Mouse (Mus musculus) liver, embryonic 12.5 days (tissue): ENCODE results near the gene Rmi2. TPM values are rescaled to one million over a fixed set of nuclear protein-coding genes. Genes with fewer than 3 reads are reported as not detected.

Source experiments
- ATAC-seq: fragments of 200-750 bp; cut with Nextera tagmentation; 2 replicates; pipeline ENCODE4 v1.8.0; 2017; ENCODE audit warnings: moderate number of reproducible peaks, mild to moderate bottlenecking, moderate library complexity
- H3K27ac ChIP-seq: fragments of 300-500 bp; sonication (generic); 2 replicates; pipeline ENCODE4 v1.5.1; 2016; ENCODE audit warnings: mild to moderate bottlenecking
- H3K27me3 ChIP-seq: fragments of 300-500 bp; sonication (generic); replicated peaks from 2 replicates; pipeline ENCODE4 v1.6.1; 2016; ENCODE audit warnings: mild to moderate bottlenecking, moderate library complexity
- H3K36me3 ChIP-seq: fragments of 300-500 bp; sonication (generic); 2 replicates; pipeline ENCODE4 v1.6.1; 2016; ENCODE audit warnings: mild to moderate bottlenecking, moderate library complexity
- H3K4me1 ChIP-seq: fragments of 300-500 bp; sonication (generic); 2 replicates; pipeline ENCODE4 v1.6.1; 2016
- H3K4me2 ChIP-seq: fragments of 300-500 bp; sonication (generic); 2 replicates; pipeline ENCODE4 v1.6.1; 2016; ENCODE audit warnings: mild to moderate bottlenecking, moderate library complexity
- H3K4me3 ChIP-seq: fragments of 300-500 bp; sonication (generic); 2 replicates; pipeline ENCODE4 v1.5.1; 2016; ENCODE audit warnings: mild to moderate bottlenecking, moderate library complexity
- H3K9ac ChIP-seq: fragments of 300-500 bp; sonication (generic); 2 replicates; pipeline ENCODE4 v1.6.1; 2016; ENCODE audit warnings: mild to moderate bottlenecking, moderate library complexity
- H3K9me3 ChIP-seq: fragments of 300-500 bp; sonication (generic); replicated peaks from 2 replicates; pipeline ENCODE4 v1.6.1; 2016; ENCODE audit warnings: mild to moderate bottlenecking, moderate library complexity
- WGBS: fragments of 180-500 bp; shearing (Covaris S2); methylation state at CpG from one replicate; pipeline ENCODE4 v1.1.7; 2016; ENCODE audit not compliant: insufficient replicate concordance; 5-methylcytosine and 5-hydroxymethylcytosine counted together
- polyA plus RNA-seq: library from polyadenylated mRNA; unstranded; fragments of >200 nt; fragmentation: Nextera tagmentation; extraction: Ambion mirVana; gene quantifications from 2 replicates; pipeline ENCODE4 v1.2.1, GENCODE M21; 2016

Rmi2 gene
- polyA plus RNA-seq, 1 experiment from 2014 or later, result 3.8 TPM

DNA sequence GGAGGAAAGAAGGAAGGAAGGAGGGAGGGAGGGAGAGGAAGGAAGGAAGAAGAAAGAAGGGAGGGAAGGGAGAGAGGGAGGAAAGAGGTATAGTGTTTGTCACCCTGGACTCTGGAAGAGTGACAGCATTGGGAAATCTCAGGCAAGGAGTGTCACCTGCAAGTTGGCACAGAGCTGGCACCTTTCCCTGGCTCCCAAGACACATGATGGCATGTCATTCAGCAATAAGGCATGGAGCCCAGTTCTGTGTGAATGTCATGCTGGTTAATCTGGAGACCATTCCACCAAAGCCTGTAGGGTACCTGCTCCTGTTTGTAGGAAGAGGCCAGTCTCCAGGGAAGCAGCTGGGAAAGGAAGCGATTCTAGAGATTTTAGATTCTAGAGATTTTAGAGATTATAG, 24.5 kb upstream of the Rmi2 start:
- Histone ChIP-seq H3K4me2 (no peak overlapping the region), H3K9ac (no peak overlapping the region), H3K4me1 (peaks cover 17% of the 10 kb centered on the region), H3K9me3 (no peaks in the 10 kb centered on the region), H3K36me3 (no peaks in the 10 kb centered on the region), H3K27me3 (peaks cover 63% of the 10 kb centered on the region), H3K4me3 (no peak overlapping the region), H3K27ac (no peak overlapping the region)
- no peak for ATAC-seq
- WGBS, result 88% methylated on average over 1 of the region's 1 CpGs

DNA sequence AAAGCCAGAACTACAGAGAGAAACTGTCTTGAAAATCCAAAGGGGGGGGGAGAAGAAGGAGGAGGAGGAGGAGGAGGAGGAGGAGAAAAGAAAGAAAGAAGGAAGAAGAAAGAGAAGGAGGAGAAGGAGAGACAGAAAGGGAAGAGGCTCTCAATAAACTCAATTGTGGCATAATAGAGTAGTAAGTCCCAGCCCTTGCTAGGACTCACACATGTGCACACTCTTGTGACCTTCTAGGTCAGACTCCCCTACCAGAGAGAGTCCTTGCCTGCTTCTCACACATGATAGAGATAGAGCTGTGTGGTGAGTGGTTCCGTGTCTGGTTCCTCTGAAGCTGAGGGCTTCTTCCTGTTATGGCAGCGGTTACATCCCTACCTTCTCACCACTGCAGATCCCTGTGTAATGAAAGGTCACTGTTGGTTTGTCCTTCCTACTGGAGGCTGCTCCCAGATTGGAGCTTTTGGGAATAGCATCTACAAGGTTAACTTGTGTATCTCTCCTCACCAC, 21.9 kb upstream of the Rmi2 start, which contains the start of gene Gm11172:
Gm11172 (plus strand) TSS at position 51 of the 507 bp plus-strand sequence.
- no peak within 1 kb of the TSS for H3K4me2 ChIP-seq
- H3K27me3 ChIP-seq, result peaks cover 52% of the 10 kb centered on the region; the same call in 1 of the 2 replicates
- no peak for ATAC-seq
- H3K36me3 ChIP-seq, result no peaks in the 10 kb centered on the region
- no peak within 1 kb of the TSS for H3K4me3 ChIP-seq
- no peak within 1 kb of the TSS for H3K27ac ChIP-seq
- WGBS, result 42% methylated on average over 2 of the region's 2 CpGs
- H3K9me3 ChIP-seq, result no peaks in the 10 kb centered on the region
- peaks cover 17% of the 10 kb centered on the region for H3K4me1 ChIP-seq
- no peak within 1 kb of the TSS for H3K9ac ChIP-seq

DNA sequence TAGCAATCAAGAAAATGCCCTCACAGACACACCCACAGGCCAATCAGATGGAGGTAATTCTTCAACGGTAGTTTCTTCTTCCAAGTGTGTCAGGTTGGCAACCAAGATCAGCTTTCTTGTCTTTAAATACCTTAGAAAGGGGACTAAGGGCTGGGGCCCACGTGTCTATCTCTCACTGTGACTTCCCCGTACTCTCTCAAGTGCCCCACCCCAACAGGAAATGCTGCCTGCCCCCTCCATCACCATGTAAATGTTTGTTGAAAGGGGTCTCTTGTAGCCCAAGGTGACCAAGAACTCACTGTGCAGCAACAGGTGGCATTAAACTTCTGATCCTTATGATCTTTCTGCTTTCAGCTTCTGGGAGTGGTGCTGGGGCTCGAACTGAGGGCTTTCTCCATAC, 21.1 kb upstream of the Rmi2 start:
- ATAC-seq, result no peak
- Histone ChIP-seq H3K27me3 (peaks cover 48% of the 10 kb centered on the region; the same call in 1 of the 2 replicates), H3K4me3 (no peak overlapping the region), H3K27ac (no peak overlapping the region), H3K36me3 (no peaks in the 10 kb centered on the region), H3K4me1 (peaks cover 17% of the 10 kb centered on the region), H3K4me2 (no peak overlapping the region), H3K9ac (no peak overlapping the region), H3K9me3 (no peaks in the 10 kb centered on the region)
- WGBS, result 52% methylated on average over 4 of the region's 4 CpGs

DNA sequence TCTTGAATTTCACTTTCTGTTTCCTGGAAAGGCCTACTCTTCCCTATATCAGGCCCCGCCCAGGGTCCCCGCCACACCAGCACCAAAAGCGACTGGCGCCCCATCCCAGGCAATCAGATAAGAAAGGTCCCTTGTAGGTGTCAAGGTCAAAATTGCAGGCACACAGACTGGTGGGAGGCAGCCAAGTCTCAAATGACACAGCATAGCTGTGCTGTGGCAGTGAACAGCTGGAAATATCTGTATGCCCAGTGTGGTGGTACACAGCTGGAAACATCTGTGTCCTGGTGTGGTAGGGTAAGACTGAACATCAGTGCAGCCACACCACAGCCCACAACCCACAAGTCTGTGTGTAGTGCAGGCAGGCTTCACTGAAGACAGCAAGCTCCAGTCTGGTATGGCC, 20.0 kb upstream of the Rmi2 start:
- H3K27ac ChIP-seq, result no peak overlapping the region
- H3K9me3 ChIP-seq, result no peaks in the 10 kb centered on the region
- no peak overlapping the region for H3K4me3 ChIP-seq
- H3K4me2 ChIP-seq, result no peak overlapping the region
- ATAC-seq, result no peak; the same call in 1 of the 2 replicates
- H3K36me3 ChIP-seq, result no peaks in the 10 kb centered on the region
- 30% methylated on average over 4 of the region's 4 CpGs for WGBS
- peaks cover 17% of the 10 kb centered on the region for H3K4me1 ChIP-seq
- H3K27me3 ChIP-seq, result peaks cover 40% of the 10 kb centered on the region; the same call in 1 of the 2 replicates
- no peak overlapping the region for H3K9ac ChIP-seq

DNA sequence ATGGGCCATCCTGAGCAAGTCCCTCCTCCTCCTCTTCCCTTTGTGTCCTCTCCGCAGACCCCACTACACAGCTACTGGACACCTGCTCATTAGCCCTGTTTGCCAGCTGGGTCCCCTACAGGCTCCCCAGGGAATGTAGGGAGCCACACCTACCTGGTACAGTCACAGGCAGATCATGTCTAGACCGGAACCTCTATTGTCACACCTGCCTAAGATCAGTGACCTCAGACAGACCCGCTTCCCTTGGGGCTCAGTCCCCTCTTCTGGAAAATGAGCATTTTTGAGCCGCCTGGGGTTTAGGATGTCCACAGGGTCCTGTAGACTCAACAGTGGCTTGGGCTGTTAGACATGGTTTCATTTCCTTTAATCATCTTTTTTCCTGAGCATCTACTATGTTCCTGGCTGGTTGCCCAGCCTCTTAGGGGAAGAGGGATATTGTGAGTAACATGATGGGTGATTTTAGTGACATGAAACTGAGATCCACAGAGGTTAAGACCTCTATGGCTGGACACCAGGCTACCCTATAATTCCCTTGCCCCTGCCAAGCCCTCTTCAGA, 16.2 kb upstream of the Rmi2 start:
- Histone ChIP-seq H3K27me3 (peaks cover 18% of the 10 kb centered on the region; the same call in 1 of the 2 replicates), H3K4me1 (peaks cover 15% of the 10 kb centered on the region), H3K9me3 (no peaks in the 10 kb centered on the region), H3K4me2 (no peak overlapping the region), H3K9ac (no peak overlapping the region), H3K27ac (no peak overlapping the region), H3K4me3 (no peak overlapping the region), H3K36me3 (no peaks in the 10 kb centered on the region)
- 64% methylated on average over 4 of the region's 4 CpGs for WGBS
- ATAC-seq, result no peak

DNA sequence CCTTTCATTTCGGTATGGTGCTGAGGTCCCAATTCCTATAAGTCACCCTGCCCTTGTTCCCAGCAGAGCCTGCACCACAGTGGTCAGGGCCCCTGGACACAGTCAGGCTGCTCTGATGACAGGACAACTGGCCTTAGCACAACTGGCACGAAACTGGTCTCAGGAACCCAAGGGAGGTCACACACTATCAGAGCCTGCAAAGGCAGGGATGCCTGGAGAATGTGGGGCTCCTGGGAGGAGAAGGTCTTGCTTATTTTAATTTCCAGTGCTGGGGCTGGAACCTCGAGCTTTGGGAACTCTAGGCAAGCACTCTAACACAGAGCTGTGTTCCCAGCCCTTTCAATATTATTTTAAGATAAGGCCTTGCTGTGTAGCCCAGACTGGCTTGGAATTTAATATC, 14.9 kb upstream of the Rmi2 start:
- Histone ChIP-seq H3K4me2 (no peak overlapping the region), H3K27me3 (peaks cover 17% of the 10 kb centered on the region; the same call in 1 of the 2 replicates), H3K4me3 (no peak overlapping the region), H3K9ac (no peak overlapping the region), H3K36me3 (no peaks in the 10 kb centered on the region), H3K9me3 (no peaks in the 10 kb centered on the region), H3K4me1 (peaks cover 2% of the 10 kb centered on the region), H3K27ac (no peak overlapping the region)
- 52% methylated on average over 3 of the region's 3 CpGs for WGBS
- no peak for ATAC-seq

DNA sequence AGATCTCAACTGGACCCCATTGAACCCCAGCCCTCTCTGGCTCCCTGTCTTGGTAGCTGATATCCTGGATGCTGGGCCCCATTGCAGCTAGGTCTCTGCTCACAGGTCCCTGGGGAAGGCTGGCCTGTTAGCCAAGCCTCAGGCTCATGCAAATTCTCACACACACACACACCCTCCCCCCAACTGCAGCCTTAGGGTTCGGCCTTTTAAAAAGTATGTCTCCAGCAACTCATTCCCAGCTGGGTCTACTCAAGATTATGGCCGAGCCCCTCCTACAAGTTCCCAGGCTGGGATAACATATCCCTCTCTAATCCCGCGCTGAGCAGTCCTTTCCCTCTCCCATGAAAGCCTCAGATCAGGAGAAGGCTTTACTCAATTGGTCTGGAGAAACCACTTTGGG, 13.5 kb upstream of the Rmi2 start:
- no peak overlapping the region for H3K4me3 ChIP-seq
- H3K9ac ChIP-seq, result no peak overlapping the region
- no peak for ATAC-seq
- no peaks in the 10 kb centered on the region for H3K36me3 ChIP-seq
- peaks cover 16% of the 10 kb centered on the region; the same call in 1 of the 2 replicates for H3K27me3 ChIP-seq
- 64% methylated on average over 4 of the region's 4 CpGs for WGBS
- H3K4me1 ChIP-seq, result no peaks in the 10 kb centered on the region
- H3K9me3 ChIP-seq, result no peaks in the 10 kb centered on the region
- H3K4me2 ChIP-seq, result no peak overlapping the region
- H3K27ac ChIP-seq, result no peak overlapping the region

DNA sequence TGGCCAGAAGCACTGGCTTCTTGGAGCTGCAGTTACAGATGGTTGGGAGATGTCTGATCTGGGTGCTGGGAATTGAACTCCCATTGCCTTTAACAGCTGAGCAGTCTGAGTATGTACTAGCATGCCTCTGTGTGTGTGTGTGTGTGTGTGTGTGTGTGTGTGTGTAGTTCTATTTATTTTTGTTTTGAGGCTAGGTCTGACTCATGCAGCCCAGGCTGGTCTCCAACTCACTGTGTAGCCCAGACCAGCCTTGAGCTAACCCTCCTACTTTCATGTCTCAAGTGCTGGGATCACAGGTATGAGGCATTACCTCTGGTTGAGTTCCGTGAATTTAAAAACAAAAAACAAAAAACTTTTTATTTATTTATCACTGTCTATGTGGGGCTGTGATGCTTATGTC, 10.3 kb upstream of the Rmi2 start:
- Histone ChIP-seq H3K4me2 (no peak overlapping the region), H3K36me3 (no peaks in the 10 kb centered on the region), H3K27ac (no peak overlapping the region), H3K4me1 (no peaks in the 10 kb centered on the region), H3K4me3 (no peak overlapping the region), H3K27me3 (peaks cover 8% of the 10 kb centered on the region; the same call in 1 of the 2 replicates), H3K9ac (no peak overlapping the region), H3K9me3 (no peaks in the 10 kb centered on the region)
- ATAC-seq, result no peak
- 69% methylated on average over 1 of the region's 1 CpGs for WGBS

DNA sequence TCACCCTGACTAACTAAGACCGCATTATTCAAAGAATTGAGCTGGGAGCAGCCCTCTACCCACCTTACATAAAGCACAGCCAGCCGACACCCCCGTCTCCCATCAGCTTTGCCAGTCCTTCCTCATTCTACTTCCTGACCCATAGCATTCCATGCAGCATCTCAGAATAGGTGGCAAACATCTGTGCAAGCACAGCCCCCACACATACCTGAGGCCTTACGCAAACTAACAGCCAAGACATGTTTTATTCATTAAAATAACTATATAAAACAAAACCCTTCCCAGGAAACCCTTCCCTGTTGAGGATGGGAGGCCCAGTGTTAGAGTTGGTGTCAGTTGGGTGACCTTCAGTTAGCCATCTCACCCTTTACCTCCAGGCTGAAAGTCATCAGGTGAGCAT, 9.0 kb upstream of the Rmi2 start:
- no peaks in the 10 kb centered on the region for H3K9me3 ChIP-seq
- ATAC-seq, result no peak
- H3K4me3 ChIP-seq, result no peak overlapping the region
- WGBS, result 65% methylated on average over 4 of the region's 4 CpGs
- no peak overlapping the region for H3K9ac ChIP-seq
- H3K27me3 ChIP-seq, result peaks cover 4% of the 10 kb centered on the region; the same call in 1 of the 2 replicates
- H3K27ac ChIP-seq, result no peak overlapping the region
- no peak overlapping the region for H3K4me2 ChIP-seq
- no peaks in the 10 kb centered on the region for H3K4me1 ChIP-seq
- H3K36me3 ChIP-seq, result no peaks in the 10 kb centered on the region

DNA sequence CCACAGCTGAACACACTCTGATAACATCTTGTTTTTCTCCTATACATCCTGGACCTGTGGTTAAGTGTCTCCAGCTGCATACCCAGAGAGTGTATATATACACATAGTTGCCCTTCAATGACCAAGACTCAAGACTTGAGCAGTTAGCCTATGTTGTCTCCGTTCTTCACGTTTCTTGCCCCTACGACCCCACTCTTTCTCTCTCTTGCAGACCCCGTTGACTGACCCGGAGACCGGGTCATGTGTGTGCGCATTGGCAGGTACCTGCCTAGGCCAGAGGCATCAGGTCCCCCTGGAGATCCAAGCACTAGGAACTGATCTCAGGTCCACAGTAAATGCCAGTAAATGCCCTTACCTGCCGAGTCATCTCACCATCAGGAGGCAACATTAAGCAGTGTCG, 7.6 kb upstream of the Rmi2 start:
- H3K4me3 ChIP-seq, result no peak overlapping the region
- no peaks in the 10 kb centered on the region for H3K4me1 ChIP-seq
- no peaks in the 10 kb centered on the region for H3K36me3 ChIP-seq
- peaks cover 4% of the 10 kb centered on the region; the same call in 1 of the 2 replicates for H3K27me3 ChIP-seq
- no peak for ATAC-seq
- WGBS, result 75% methylated on average over 9 of the region's 9 CpGs
- H3K27ac ChIP-seq, result no peak overlapping the region
- H3K9ac ChIP-seq, result no peak overlapping the region
- no peak overlapping the region for H3K4me2 ChIP-seq
- H3K9me3 ChIP-seq, result no peaks in the 10 kb centered on the region

DNA sequence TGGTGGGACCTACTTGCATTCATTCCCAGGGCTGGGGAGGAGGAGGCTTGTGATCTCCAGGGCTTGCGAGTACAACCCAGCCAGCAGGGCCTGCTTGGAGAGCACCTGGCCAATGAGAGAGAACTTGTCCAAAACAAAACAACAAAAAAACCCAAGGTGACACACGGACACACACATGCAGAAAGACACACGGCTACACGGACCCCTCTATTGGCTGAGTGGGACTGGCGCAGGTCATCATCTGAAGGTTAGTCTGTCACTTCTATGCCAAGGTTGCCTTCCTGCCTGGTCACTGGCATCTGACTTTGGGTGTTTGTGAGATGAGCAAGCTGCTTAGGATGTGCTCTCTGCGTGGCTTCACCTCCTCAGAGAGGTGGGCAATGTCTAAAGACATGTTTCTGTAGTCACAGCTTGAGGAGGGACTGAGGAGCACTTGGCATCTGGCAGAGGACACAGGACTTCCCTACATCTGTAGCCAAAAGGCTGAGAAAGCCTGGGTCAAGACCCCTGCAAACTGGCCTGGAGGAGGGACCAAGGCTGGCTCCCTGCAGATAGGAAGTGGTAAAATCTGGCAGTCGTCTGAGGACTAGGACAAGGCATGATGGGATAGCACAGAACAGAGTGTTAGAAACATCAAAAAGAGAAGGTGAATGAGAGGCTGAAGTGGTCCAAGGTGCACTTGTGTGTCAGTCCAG, 6.9 kb upstream of the Rmi2 start:
- Histone ChIP-seq H3K9me3 (no peaks in the 10 kb centered on the region), H3K27me3 (peaks cover 4% of the 10 kb centered on the region; the same call in 1 of the 2 replicates), H3K4me3 (no peak overlapping the region), H3K27ac (no peak overlapping the region), H3K4me1 (no peaks in the 10 kb centered on the region), H3K4me2 (no peak overlapping the region), H3K9ac (no peak overlapping the region), H3K36me3 (no peaks in the 10 kb centered on the region)
- WGBS, result 65% methylated on average over 7 of the region's 7 CpGs
- ATAC-seq, result no peak

DNA sequence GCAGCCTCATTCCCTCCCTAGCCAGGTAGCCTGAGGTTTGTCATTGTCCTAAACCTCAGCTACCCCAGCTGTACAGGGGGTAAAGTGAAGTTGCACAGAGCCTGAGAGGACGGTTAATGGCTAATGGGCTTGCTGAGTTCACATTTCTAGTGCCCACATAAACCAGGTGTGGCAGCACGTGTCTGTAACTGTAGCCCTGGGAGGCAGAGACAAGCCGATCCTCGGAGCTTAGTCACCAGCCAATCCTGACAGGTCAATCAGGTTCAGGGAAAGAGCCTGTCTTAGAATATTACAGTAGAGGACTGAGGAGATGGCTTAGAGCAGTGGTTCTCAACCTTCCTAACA, 6.4 kb upstream of the Rmi2 start:
- Histone ChIP-seq H3K4me1 (no peaks in the 10 kb centered on the region), H3K27me3 (peaks cover 4% of the 10 kb centered on the region; the same call in 1 of the 2 replicates), H3K27ac (no peak overlapping the region), H3K36me3 (no peaks in the 10 kb centered on the region), H3K9me3 (no peaks in the 10 kb centered on the region), H3K4me3 (no peak overlapping the region), H3K9ac (no peak overlapping the region), H3K4me2 (no peak overlapping the region)
- WGBS, result 61% methylated on average over 4 of the region's 4 CpGs
- ATAC-seq, result no peak
